Mouse (Mus musculus): ENCODE measurements around the gene Cdyl2. TPM values are rescaled to one million over a fixed set of nuclear protein-coding genes. Genes with fewer than 3 reads are reported as not detected.

Cdyl2 gene
- 4.3 and 4.6 TPM in 2 replicates for polyA plus RNA-seq (2014; fragmentation: Nextera tagmentation; extraction: Ambion mirVana)

- Histone ChIP-seq H3K4me3 (ENCODE audit: low read depth, low read length) (peak within 1 kb of the TSS; percentile 78), H3K27me3 (ENCODE audit: control insufficient read depth, insufficient read depth, low read length) (peaks cover 7% of the 10 kb centered on the region), H3K9ac (ENCODE audit: low read length) (peak within 1 kb of the TSS; percentile 83), H3K4me2 (peak within 1 kb of the TSS; percentile 76), H3K27ac (ENCODE audit: low read depth, low read length) (peak within 1 kb of the TSS; percentile 27; the same call in 1 of the 2 replicates), H3K36me3 (ENCODE audit: control insufficient read depth, insufficient read depth, low read length) (no peaks in the 10 kb centered on the region), H3K9me3 (ENCODE audit: control insufficient read depth, low read length) (no peaks in the 10 kb centered on the region; the same call in 1 of the 2 replicates), H3K4me1 (ENCODE audit: control insufficient read depth, insufficient read depth, low read length) (no peaks in the 10 kb centered on the region)
- peak; percentile 90 for ATAC-seq (ENCODE audit: low FRiP score)
- under 1% methylated on average over 104 of the region's 129 CpGs for WGBS
- DNase-seq (ENCODE audit: low spot score, missing footprints), result peak; percentile 98
Observed at GRCm38 (mm10) chr8:116732684-116733647, at the start of gene Cdyl2. TSS of gene Cdyl2 (minus strand) at chr8:116732991.

DNA sequence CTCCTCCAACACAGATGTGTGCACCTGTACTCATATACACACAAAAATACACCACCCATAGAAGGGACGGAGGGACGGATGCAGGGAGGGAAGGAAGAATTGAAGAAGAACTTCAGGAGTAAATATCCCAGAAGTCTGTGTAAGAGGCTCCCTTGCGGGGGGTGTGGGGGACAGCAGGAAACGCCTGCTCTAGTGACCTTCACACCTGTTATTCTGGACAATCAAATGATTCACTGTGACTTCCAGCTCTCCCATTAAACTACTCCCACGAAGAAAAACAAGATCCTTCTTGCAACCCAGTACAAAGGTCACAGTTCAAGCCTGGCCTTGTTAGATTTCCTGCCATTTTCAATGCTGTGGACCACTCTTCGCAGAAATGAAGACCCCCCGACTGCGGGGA lies 47.8 kb upstream of the Cdyl2 start:
- Histone ChIP-seq H3K9me3 (ENCODE audit: control insufficient read depth, low read length) (no peaks in the 10 kb centered on the region), H3K4me2 (no peak overlapping the region), H3K36me3 (ENCODE audit: control insufficient read depth, insufficient read depth, low read length) (no peaks in the 10 kb centered on the region), H3K27me3 (ENCODE audit: control insufficient read depth, insufficient read depth, low read length) (no peaks in the 10 kb centered on the region), H3K4me3 (ENCODE audit: low read depth, low read length) (no peak overlapping the region), H3K27ac (ENCODE audit: low read depth, low read length) (no peak overlapping the region), H3K4me1 (ENCODE audit: control insufficient read depth, insufficient read depth, low read length) (no peaks in the 10 kb centered on the region), H3K9ac (ENCODE audit: low read length) (no peak overlapping the region)
- 77% methylated on average over 8 of the region's 8 CpGs for WGBS
- DNase-seq (ENCODE audit: low spot score, missing footprints), result no peak
- no peak for ATAC-seq (ENCODE audit: low FRiP score)

DNA sequence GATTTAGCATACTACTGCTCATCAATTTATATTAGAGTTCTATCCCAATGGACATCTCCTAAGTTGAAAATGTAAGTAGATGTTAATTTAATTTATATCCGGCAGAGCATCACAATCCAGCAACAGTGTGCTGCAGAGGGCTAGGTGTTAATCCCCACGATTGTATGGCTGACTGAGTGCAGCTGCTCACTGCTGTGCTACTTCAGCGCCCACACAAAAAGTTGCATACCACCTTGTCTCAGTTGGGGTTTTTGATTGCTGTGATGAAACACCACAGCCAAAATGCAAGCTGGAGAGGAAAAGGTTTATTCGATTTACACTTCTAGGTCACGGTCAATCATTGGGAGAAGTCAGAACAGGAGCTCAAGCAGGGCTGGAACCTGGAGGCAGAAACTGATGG lies 41.4 kb upstream of the Cdyl2 start:
- Histone ChIP-seq H3K4me2 (no peak overlapping the region), H3K4me3 (ENCODE audit: low read depth, low read length) (no peak overlapping the region), H3K27me3 (ENCODE audit: control insufficient read depth, insufficient read depth, low read length) (no peaks in the 10 kb centered on the region), H3K9ac (ENCODE audit: low read length) (no peak overlapping the region), H3K36me3 (ENCODE audit: control insufficient read depth, insufficient read depth, low read length) (no peaks in the 10 kb centered on the region), H3K4me1 (ENCODE audit: control insufficient read depth, insufficient read depth, low read length) (no peaks in the 10 kb centered on the region), H3K27ac (ENCODE audit: low read depth, low read length) (no peak overlapping the region), H3K9me3 (ENCODE audit: control insufficient read depth, low read length) (no peaks in the 10 kb centered on the region)
- DNase-seq (ENCODE audit: low spot score, missing footprints) (no peak), ATAC-seq (ENCODE audit: low FRiP score) (no peak)
- 87% methylated on average over 5 of the region's 5 CpGs for WGBS

DNA sequence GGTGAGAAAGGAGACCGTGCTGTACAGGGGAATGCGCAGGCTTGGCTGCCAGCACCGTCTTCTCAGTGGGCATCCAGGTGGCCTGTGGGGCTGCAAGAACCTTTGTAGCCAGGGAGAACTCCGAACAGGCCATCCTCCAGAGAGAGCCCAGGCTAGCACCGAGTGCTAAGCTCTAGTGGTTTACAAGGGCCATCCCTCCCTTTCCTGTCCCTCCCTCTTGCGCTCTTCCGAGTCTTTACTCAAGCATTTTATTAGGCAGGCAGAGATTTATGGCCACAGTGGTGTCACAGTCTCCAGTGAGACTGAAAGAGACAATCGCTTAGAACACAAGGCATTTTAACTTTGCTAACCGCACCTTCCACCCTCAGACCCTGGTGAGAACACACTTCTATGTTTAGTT lies 39.9 kb upstream of the Cdyl2 start:
- H3K4me3 ChIP-seq (ENCODE audit: low read depth, low read length), result no peak overlapping the region
- WGBS, result 92% methylated on average over 9 of the region's 9 CpGs
- no peaks in the 10 kb centered on the region for H3K9me3 ChIP-seq (ENCODE audit: control insufficient read depth, low read length)
- no peak for DNase-seq (ENCODE audit: low spot score, missing footprints)
- no peaks in the 10 kb centered on the region for H3K36me3 ChIP-seq (ENCODE audit: control insufficient read depth, insufficient read depth, low read length)
- H3K27ac ChIP-seq (ENCODE audit: low read depth, low read length), result no peak overlapping the region
- ATAC-seq (ENCODE audit: low FRiP score), result no peak
- H3K4me1 ChIP-seq (ENCODE audit: control insufficient read depth, insufficient read depth, low read length), result no peaks in the 10 kb centered on the region
- H3K4me2 ChIP-seq, result no peak overlapping the region
- H3K9ac ChIP-seq (ENCODE audit: low read length), result no peak overlapping the region
- H3K27me3 ChIP-seq (ENCODE audit: control insufficient read depth, insufficient read depth, low read length), result no peaks in the 10 kb centered on the region

- 79% methylated on average over 7 of the region's 7 CpGs for WGBS
Observed at GRCm38 (mm10) chr8:116771797-116772343, 39.1 kb upstream of the Cdyl2 start.

GRCm38 (mm10) chr8:116770756-116771155 lies 38.0 kb upstream of the Cdyl2 start:
- Histone ChIP-seq H3K9me3 (ENCODE audit: control insufficient read depth, low read length) (no peaks in the 10 kb centered on the region), H3K36me3 (ENCODE audit: control insufficient read depth, insufficient read depth, low read length) (no peaks in the 10 kb centered on the region), H3K9ac (ENCODE audit: low read length) (no peak overlapping the region), H3K27ac (ENCODE audit: low read depth, low read length) (no peak overlapping the region), H3K27me3 (ENCODE audit: control insufficient read depth, insufficient read depth, low read length) (no peaks in the 10 kb centered on the region), H3K4me1 (ENCODE audit: control insufficient read depth, insufficient read depth, low read length) (no peaks in the 10 kb centered on the region), H3K4me2 (no peak overlapping the region), H3K4me3 (ENCODE audit: low read depth, low read length) (no peak overlapping the region)
- DNase-seq (ENCODE audit: low spot score, missing footprints) (no peak), ATAC-seq (ENCODE audit: low FRiP score) (no peak)
- WGBS, result 86% methylated on average over 12 of the region's 12 CpGs

More at GRCm38 (mm10) chr8:116771797-116772343, 39.1 kb upstream of the Cdyl2 start:
- Histone ChIP-seq H3K9ac (ENCODE audit: low read length) (no peak overlapping the region), H3K27me3 (ENCODE audit: control insufficient read depth, insufficient read depth, low read length) (no peaks in the 10 kb centered on the region), H3K4me2 (no peak overlapping the region), H3K27ac (ENCODE audit: low read depth, low read length) (no peak overlapping the region), H3K9me3 (ENCODE audit: control insufficient read depth, low read length) (no peaks in the 10 kb centered on the region), H3K4me1 (ENCODE audit: control insufficient read depth, insufficient read depth, low read length) (no peaks in the 10 kb centered on the region), H3K36me3 (ENCODE audit: control insufficient read depth, insufficient read depth, low read length) (no peaks in the 10 kb centered on the region), H3K4me3 (ENCODE audit: low read depth, low read length) (no peak overlapping the region)
- no peak for DNase-seq (ENCODE audit: low spot score, missing footprints)
- no peak for ATAC-seq (ENCODE audit: low FRiP score)

- Histone ChIP-seq H3K9me3 (ENCODE audit: control insufficient read depth, low read length) (no peaks in the 10 kb centered on the region), H3K27ac (ENCODE audit: low read depth, low read length) (no peak overlapping the region), H3K9ac (ENCODE audit: low read length) (no peak overlapping the region), H3K4me3 (ENCODE audit: low read depth, low read length) (no peak overlapping the region), H3K27me3 (ENCODE audit: control insufficient read depth, insufficient read depth, low read length) (no peaks in the 10 kb centered on the region), H3K36me3 (ENCODE audit: control insufficient read depth, insufficient read depth, low read length) (no peaks in the 10 kb centered on the region), H3K4me1 (ENCODE audit: control insufficient read depth, insufficient read depth, low read length) (no peaks in the 10 kb centered on the region), H3K4me2 (no peak overlapping the region)
- 71% methylated on average over 3 of the region's 3 CpGs for WGBS
- DNase-seq (ENCODE audit: low spot score, missing footprints), result no peak
- ATAC-seq (ENCODE audit: low FRiP score), result no peak
Observed at GRCm38 (mm10) chr8:116756174-116756573, 23.4 kb upstream of the Cdyl2 start.

GRCm38 (mm10) chr8:116755557-116755956 lies 22.8 kb upstream of the Cdyl2 start:
- Histone ChIP-seq H3K27ac (ENCODE audit: low read depth, low read length) (no peak overlapping the region), H3K36me3 (ENCODE audit: control insufficient read depth, insufficient read depth, low read length) (no peaks in the 10 kb centered on the region), H3K9me3 (ENCODE audit: control insufficient read depth, low read length) (no peaks in the 10 kb centered on the region), H3K4me1 (ENCODE audit: control insufficient read depth, insufficient read depth, low read length) (no peaks in the 10 kb centered on the region), H3K4me3 (ENCODE audit: low read depth, low read length) (no peak overlapping the region), H3K9ac (ENCODE audit: low read length) (no peak overlapping the region), H3K4me2 (no peak overlapping the region), H3K27me3 (ENCODE audit: control insufficient read depth, insufficient read depth, low read length) (no peaks in the 10 kb centered on the region)
- ATAC-seq (ENCODE audit: low FRiP score) (no peak), DNase-seq (ENCODE audit: low spot score, missing footprints) (peak; percentile 95)
- 9% methylated on average over 4 of the region's 4 CpGs for WGBS

DNA sequence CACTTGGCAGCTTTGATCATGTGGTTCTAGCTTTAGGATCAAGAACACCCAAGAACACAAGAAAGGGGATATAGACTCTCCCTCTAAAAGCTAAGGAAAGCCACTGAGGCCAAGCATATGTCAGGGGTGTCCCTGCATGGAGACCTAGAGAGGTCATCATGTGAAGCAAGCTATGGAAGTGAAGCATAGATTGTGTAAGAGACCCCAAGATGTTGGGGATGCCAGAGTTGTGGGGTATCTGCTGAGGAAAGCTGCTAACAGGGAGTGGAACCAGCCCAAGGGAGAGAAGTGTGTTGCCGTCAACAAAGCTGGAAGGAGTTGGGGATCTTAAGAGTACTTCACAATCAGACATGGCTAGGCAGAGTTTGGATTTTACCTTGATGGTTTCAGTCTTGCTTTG lies 7.9 kb upstream of the Cdyl2 start:
- H3K36me3 ChIP-seq (ENCODE audit: control insufficient read depth, insufficient read depth, low read length), result no peaks in the 10 kb centered on the region
- DNase-seq (ENCODE audit: low spot score, missing footprints) (no peak), ATAC-seq (ENCODE audit: low FRiP score) (no peak)
- H3K4me3 ChIP-seq (ENCODE audit: low read depth, low read length), result no peak overlapping the region
- H3K4me2 ChIP-seq, result no peak overlapping the region
- no peak overlapping the region for H3K9ac ChIP-seq (ENCODE audit: low read length)
- no peaks in the 10 kb centered on the region for H3K9me3 ChIP-seq (ENCODE audit: control insufficient read depth, low read length)
- no peaks in the 10 kb centered on the region for H3K4me1 ChIP-seq (ENCODE audit: control insufficient read depth, insufficient read depth, low read length)
- WGBS, result 90% methylated on average over 1 of the region's 1 CpGs
- H3K27me3 ChIP-seq (ENCODE audit: control insufficient read depth, insufficient read depth, low read length), result no peaks in the 10 kb centered on the region
- no peak overlapping the region for H3K27ac ChIP-seq (ENCODE audit: low read depth, low read length)
